Mouse (Mus musculus) small intestine, adult 2 months (tissue): ENCODE results near the gene Nek5.

Experiments used
- CTCF ChIP-seq: fragments of 200-500 bp; IDR thresholded peaks from 2 replicates; pipeline ENCODE4 v1.5.1; 2012; ENCODE audit warnings: low read depth, mild to moderate bottlenecking, control low read depth, inconsistent platforms, low read length, moderate library complexity, mixed read lengths; ENCODE audit not compliant: insufficient replicate concordance, insufficient read length; ENCODE audit errors: extremely low read depth
- POLR2A ChIP-seq: fragments of 200-500 bp; IDR thresholded peaks from 2 replicates; pipeline ENCODE4 v1.6.1; 2012; ENCODE audit warnings: low read depth, mild to moderate bottlenecking, control low read depth, inconsistent platforms, low read length, moderate library complexity

DNA sequence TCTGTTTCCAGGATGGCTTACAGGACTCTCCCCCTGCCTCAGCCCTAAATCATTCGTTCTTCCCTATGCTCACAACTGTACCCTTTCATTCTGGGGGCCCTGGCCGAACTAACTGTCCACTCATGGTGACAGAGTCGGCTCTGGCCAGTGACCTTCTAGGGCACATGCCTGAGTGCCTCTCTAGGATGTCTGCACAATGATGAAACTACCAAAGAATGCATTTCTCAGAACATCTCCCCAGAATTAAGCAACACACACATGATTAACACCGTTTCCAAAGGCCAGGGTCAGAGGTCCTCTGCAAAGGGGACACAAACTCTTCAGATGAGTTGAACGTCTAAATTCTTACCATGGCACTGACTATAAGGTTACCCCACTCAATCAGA lies 9.9 kb upstream of the Nek5 start:
- TF ChIP-seq POLR2A (no peak), CTCF (no peak)
